Comparison of ENCODE assay signal across 24 mouse cellular contexts in genomic region chr13:102803206-102803605, GRCm38 (mm10).
"Had no signal": no experiment of that assay in that cellular context is flagged by ENCODE, and none has a peak within 500 bp of the region (broad histone marks: within the 10 kb centered on the region; RNA-seq: fewer than 3 reads in every experiment).

No protein-coding gene starts in this region.

- H3K4me3 ChIP-seq: layer of hippocampus, adult 2 months; limb, embryonic 10.5 days; limb, embryonic 13.5 days; liver, embryonic 12.5 days; liver, embryonic 15.5 days; lung, embryonic 15.5 days; megakaryocyte, embryonic 14.5 days; neural tube, embryonic 12.5 days had no signal

- H3K27me3 ChIP-seq: limb, embryonic 13.5 days; liver, embryonic 12.5 days; liver, embryonic 15.5 days; lung, embryonic 15.5 days; megakaryocyte, embryonic 14.5 days; neural tube, embryonic 12.5 days had no signal

- H3K27ac ChIP-seq: layer of hippocampus, adult 2 months; limb, embryonic 10.5 days; limb, embryonic 13.5 days; liver, embryonic 12.5 days; liver, embryonic 15.5 days; lung, embryonic 15.5 days; neural tube, embryonic 12.5 days; stomach, postnatal 0 days had no signal

- ATAC-seq: liver, embryonic 12.5 days had no signal

- H3K4me2 ChIP-seq: limb, embryonic 13.5 days; liver, embryonic 12.5 days; liver, embryonic 15.5 days; lung, embryonic 15.5 days; midbrain, embryonic 11.5 days; neural tube, embryonic 12.5 days had no signal

- H3K36me3 ChIP-seq: limb, embryonic 10.5 days; limb, embryonic 13.5 days; liver, embryonic 12.5 days; liver, embryonic 15.5 days; lung, embryonic 15.5 days; neural tube, embryonic 12.5 days had no signal

- DNase-seq: kidney, adult 9 months; kidney, postnatal 14 days; kidney, postnatal 4 days; layer of hippocampus, adult 9-11 months; liver; lung, adult 18-20 months; lung, postnatal 10 days; lung, postnatal 36 days; midbrain, embryonic 14.5 days; right cerebral cortex, postnatal 14 days; right cerebral cortex, postnatal 4 days; thymus, adult 2 months; thymus, postnatal 14 days; thymus, postnatal 4 days had no signal

- H3K9me3 ChIP-seq: limb, embryonic 10.5 days; limb, embryonic 13.5 days; liver, embryonic 12.5 days; liver, embryonic 15.5 days; lung, embryonic 15.5 days; megakaryocyte, embryonic 14.5 days; neural tube, embryonic 12.5 days had no signal

- H3K9ac ChIP-seq: limb, embryonic 13.5 days; liver, embryonic 12.5 days; liver, embryonic 15.5 days; lung, embryonic 15.5 days; neural tube, embryonic 12.5 days had no signal

- H3K4me1 ChIP-seq: liver, embryonic 15.5 days; lung, embryonic 15.5 days had no signal
